Mouse (Mus musculus): ENCODE measurements around the gene Depdc1b.

- TF ChIP-seq POLR2AphosphoS2 (IDR thresholded peaks at IDR 0.05; ENCODE audit: insufficient read length, low read depth) (no peak), POLR2A (IDR thresholded peaks at IDR 0.05; ENCODE audit: insufficient read length, low read depth) (no peak), USF1 (IDR thresholded peaks at IDR 0.05; ENCODE audit: low read depth) (no peak), MYOG (IDR thresholded peaks at IDR 0.05; ENCODE audit: control insufficient read depth in 1 of 3, insufficient read depth in 1 of 3, insufficient read length in 2 of 3, low read depth in 2 of 3) (no peak), E2F4 (IDR thresholded peaks at IDR 0.05; ENCODE audit: insufficient read depth) (no peak), TCF3 (IDR thresholded peaks at IDR 0.05; ENCODE audit: insufficient read length, low read depth) (no peak), TCF12 (IDR thresholded peaks at IDR 0.05; ENCODE audit: insufficient read depth, poor library complexity, severe bottlenecking) (no peak), CEBPB (IDR thresholded peaks at IDR 0.05; ENCODE audit: insufficient read depth, poor library complexity, severe bottlenecking) (no peak)
These were observed 1.3 kb downstream of the Depdc1b start for GRCm38 (mm10) chr13:108317414-108317813.

All from myocyte (in vitro differentiated cells).